Mouse (Mus musculus) c-Kit-positive CD71-positive TER-119-positive erythroid progenitor cells, embryonic 14.5 days (primary cell): ENCODE measurements around the gene Wnt10b.
"Not testable (repeated sequence)": the region's sequence is repeated elsewhere in the genome, so short reads cannot be mapped to it uniquely, and the experiment has no call there.

ENCODE experiments used
- DNase-seq: peaks from one replicate; pipeline ENCODE4 v3.0.0-alpha.2; 2013; ENCODE audit warnings: low spot score

Gene Wnt10b

DNA sequence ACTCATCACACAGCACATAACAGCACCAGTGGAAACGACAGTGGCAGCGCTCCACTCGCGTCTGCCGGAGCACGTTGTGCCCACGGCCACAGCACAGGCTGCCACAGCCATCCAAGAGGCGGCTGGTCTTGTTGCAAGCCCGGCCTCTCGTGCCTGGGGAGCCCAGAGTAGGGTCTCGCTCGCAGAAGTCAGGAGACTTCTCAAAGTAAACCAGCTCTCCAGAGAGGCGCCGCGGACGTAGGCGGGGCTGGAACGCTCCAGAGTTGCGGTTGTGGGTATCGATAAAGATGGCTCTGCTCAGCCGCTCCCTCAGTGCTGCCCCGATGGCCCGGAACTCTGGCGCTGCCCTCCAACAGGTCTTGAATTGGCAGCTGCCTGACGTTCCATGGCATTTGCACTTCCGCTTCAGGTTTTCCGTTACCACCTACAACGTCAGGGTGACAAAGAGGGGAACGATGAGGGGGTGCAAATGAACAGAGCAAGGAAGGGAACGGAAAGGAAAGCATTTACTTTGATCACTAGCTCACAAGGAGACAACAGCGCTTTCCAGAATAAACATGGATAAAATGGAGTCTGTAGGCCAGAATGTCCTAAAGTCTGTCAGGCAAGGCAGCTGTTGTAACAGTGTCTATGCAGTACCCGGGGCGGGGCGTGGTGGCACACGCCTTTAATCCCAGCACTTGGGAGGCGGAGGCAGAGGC is 5.3 kb downstream of the Wnt10b start:
- DNase-seq = no peak

DNA sequence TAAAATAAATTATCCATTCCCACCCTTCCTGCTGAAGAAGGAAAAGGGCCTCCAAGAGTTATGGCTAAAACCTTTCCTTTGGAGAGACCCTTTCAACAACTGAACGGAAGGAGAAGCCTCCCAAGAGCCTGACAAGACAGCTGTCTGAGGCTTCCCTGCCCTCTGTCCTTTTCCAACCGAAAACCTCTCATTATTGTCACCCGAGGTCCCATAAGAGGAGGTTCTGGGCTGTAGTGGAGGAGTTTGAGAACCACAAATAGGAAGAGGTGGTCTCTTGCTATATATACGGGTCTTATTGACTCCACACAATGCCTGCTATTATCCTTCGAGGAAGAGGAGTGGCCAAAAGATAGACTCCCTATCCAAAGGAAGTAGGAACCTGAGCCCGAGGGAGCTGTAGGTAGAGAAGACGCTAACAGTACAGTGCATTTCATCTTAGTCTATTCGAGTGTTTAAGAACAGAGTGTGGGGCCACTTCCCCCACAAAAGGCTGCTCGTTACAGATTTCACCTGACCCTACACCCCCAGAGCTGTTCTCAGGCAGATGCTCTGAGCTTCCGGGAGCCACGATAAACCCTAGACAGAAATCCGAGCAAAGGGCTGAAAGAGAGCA is 6.0 kb downstream of the Wnt10b start:
- no peak for DNase-seq

DNA sequence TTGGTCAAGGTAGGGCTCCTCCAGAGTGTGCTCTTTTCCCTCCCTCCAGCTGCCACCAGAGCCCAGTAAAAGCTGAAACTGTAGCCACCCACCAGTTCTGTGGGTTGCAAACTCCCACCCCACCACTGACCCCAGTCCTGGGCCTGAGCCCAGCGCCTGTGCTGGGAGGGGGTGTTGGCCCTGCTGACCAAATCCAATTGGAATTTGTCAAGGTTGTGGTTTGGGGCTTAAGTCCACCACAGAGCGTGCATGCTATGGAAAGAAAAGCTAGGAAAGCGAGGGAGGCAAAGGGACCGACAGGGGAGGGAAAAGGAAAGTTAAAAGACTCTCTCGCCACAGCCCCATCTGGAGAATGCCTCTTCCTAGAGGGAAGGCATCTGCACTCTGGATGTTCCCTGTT is 9.7 kb downstream of the Wnt10b start:
- DNase-seq = no peak

DNA sequence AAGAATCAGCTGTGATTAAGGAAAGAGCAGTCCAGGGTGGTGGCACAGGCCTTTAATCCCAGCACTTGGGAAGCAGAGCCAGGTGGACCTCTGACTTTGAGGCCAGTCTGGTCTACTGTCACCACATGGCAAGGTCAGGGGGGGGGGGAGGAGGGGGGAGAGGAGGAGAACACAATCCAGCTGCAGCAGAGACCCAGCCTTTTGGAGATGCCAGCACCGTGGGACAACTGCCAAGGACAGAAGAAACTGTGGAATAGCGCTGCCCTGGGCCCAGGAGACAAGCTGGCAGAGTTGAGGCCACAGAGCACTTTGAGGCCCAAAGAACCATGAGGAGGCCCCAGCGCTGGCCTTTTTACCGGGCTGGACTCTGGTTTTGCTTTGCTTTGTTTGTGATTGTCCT is 12.0 kb downstream of the Wnt10b start:
- no peak for DNase-seq

DNA sequence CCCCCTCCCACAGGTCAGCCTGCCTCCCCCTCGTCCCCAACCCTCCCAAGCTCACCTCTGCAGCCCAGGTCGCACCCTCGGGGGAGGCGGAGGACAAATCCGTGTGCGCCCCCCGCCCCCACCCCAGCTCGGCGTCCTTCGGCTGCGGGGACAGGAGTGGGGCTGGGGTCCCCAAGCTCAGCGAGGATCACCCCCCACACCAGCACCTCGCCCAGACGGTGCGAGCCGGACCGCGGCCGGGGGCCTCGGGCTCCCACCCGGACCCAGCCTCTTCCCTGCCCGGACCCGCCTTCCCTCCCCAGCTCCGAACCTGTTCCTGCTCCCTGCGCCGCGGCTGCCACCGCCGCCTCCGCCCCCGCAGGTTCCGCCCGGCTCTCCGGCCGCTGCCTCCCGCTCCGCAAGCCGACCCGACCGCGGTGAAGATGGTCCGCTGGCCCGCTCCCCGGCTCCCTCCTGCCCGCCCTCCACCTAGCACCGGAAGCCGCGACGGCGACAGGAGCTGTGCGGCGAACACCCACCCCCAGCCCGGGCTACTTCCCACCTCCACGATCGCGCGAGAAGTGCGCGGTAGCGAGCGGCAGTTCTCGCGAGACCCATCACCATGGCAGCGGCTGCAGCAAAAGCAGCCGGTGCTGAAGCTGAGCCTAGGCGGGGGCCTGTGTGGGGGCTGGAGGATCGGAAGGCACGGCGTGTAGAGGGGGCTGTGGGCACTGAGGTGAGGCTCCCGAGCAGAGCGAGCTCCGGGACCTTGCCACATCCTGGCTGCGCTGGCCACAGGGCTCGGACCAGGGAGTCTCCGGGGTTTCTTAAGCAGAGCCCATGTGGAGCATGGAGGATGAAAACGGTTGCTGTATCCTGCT is 15.1 kb downstream of the Wnt10b start, which contains the start of gene Arf3:
Gene Arf3 (minus strand): TSS at position 545 of the 860 bp plus-strand sequence.
- peak; percentile 86 for DNase-seq

DNA sequence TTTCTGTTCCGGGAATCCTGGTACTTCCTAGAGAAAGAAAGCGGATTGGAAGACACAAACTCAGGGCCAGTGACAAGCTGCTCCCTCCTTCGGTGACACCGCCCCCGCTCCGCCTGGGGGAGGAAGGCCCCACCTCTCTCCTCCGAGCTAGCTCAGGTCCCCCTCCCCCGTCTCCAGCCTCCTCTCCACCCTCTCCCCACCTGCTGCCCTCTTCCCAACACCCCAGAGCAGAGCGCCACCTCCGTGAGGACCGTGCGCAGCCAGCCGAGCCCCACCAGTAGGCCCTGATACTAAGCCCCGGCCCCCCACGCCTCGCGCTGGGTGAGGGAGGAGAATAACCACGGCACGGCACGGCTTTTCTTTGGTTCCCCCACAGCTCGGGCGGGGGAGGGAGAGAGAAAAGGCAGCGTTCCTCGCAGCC is 15.7 kb downstream of the Wnt10b start:
- DNase-seq = peak; percentile 40

DNA sequence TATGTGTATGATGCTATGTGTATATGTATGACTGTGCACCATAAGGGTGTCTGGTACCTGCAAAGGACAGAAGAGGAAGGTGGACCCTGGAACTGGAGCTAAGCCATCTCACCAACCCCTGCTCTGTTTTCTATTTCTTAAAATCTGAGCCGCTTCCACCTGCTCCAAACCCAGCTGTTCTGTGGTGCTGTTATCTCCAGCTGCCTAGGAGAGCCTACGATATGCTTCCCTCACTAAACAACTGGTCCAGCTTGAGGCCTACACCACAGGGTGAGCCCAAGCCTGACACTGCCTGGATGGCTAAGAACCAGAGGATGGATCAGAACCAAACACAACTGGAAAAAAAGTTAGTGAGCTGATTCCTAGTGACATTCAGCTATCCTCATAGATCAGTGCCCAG is 23.8 kb downstream of the Wnt10b start:
- DNase-seq = no peak

DNA sequence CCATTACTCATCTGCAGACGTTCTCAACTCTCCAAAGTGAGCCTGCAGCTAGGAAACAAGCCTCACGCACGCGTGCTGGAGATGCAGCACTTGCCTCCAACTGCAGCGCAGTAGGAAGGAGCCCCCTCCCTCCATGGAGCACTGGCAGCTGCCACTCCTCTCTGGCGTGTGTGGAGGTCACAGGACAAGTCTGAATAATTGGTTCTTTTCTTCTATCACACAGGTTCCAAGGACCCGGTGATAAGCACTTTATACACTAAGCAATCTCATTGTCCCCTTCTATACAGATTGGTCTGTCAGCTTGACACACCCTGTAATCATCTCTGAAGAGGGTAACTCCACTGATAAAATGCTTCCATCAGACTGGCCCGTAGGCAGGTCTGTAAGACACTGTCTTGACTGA is 24.9 kb downstream of the Wnt10b start:
- no peak for DNase-seq

DNA sequence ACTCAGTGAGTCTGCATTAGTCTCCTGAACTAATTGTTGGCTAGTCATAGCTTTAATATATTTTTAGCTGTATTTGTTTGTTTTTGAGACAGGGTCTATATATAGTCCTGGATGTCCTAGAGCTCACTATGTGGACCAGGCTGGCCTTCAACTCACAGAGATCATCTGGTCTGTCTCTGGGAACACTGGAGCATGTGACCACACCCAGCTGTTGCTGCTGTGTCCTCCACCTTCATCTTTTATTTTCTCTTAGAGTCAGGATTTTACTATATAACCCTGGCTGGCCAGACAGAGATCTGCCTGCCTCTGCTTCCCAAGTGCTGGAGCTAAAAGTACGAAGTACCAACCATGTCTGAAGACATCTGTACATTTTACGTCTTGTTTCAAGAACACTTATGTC is 28.9 kb downstream of the Wnt10b start:
- no peak for DNase-seq

DNA sequence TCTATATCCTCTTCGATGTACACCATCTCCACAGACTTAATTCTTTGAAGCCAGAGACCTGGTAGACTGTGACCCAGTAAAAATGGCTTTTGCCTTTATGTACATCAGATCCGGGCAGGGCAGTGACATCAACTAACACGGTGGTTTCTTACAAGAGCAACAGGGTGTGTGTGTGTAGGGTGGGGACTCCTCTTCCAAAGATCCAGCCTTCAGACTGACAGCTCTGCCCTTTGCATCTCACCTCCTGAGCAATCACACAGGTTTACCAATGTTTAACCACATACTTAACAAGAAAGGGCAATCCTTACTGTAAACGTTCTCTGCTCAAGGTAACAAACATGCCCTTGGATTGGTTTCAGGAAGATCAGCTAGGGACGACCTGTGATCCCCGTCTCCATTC is 30.7 kb downstream of the Wnt10b start:
- DNase-seq = no peak

DNA sequence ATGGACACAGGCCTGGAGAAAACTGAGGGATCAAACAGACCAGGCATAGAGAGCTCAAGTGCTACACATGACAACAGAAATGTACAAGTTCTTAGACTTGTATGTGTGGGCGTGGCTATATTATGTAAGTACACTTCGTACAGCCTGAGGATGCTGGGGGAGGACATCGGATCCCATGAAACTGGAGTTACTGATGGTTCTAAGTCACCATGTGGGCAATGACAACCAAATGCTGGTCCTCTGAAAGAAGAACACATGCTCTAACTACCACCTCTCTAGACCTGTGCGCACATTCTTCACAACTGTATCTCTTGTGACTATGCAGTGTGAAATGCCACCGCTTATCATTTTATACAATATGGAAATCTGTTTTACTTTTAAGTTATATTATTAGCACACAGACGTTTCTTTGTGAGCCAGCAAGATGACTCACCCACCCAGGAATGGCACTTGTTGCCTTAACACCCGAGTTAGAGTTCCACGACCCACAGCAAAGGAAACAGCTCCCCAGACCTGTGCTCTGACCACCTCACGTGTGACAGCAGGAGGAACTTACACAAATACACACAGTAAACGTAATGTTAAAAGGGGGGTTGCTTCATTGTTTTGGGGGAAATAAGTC is 31.5 kb downstream of the Wnt10b start:
- DNase-seq = no peak

DNA sequence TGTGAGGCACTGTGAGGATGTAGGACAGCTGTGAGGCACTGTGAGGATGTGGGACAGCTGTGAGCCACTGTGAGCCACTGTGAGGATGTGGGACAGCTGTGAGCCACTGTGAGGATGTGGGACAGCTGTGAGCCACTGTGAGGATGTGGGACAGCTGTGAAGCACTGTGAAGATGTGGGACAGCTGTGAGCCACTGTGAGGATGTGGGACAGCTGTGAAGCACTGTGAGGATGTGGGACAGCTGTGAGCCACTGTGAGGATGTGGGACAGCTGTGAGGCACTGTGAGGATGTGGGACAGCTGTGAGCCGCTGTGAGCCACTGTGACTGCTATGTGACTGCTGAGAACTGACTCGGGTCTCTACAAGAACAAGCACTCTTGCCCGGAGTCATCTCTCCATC is 34.1 kb downstream of the Wnt10b start:
- not testable (repeated sequence) for DNase-seq

DNA sequence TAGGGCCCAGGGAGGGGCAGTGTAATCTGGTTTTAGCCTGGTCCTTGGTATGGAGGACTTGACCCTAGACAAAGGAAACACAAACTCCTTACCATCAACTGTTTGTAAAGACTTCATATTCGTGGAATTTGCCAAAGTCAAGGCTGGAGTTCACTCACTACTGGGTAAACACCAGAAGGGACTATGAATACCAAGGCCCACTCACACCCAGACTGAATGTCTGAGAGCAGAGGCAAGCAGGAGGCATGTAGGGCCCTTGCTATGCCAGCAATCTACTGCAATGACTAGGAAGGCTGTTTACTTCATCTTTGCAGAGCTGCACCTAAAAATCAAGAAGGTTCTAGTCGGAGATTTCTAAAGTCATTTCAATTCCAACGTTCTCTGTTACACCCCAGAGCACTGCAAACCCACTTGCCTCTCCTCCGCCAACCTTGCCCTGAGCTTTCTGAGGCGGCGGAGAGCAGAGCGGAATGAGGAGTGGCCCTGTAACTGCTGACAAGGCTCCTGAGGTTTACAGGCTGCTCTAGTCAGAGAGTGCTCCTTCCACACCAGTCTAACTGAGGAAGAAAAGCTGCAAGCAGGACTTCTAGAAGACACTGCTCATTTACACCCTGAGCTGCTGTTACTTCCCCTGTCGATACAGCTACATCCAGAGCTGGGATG is 35.1 kb downstream of the Wnt10b start:
- DNase-seq = no peak

DNA sequence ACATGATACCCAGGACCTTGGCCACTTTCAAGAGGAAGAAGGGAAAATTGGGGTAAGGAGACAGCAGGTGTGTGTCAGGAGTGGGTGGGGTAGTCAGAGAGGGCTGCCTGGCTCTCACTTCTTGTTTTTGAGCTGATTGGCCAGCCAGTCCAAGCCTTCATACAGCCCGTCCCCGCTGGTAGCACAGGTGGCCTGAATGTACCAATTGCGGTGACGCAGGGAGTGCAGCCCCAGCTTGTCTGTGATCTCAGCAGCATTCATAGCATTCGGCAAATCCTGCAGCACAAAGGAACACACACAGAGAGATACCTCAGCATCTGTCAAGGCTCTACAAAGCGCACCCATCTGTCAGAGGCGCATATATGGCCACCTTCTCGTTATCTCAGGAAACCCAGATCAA is 37.7 kb downstream of the Wnt10b start:
- no peak for DNase-seq

DNA sequence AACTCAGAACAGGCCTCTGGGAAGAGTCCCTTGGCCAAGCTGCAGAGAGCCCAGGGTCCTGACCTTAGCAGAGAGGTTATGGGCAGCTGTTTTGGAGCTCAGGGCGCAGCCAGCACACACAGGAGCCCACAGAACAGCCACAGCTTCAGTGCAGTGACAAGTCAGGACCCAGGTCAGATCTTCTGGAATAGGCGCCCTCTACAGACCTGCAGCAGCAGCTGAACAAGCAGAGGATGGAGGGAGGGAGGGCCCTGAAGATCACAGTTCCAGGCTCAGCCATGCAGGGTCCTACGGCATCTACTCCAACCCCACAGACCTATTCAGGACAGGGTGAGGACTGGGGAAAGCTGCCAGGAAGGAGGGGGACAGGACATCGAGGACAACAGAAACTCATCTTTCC is 39.2 kb downstream of the Wnt10b start:
- DNase-seq = no peak

DNA sequence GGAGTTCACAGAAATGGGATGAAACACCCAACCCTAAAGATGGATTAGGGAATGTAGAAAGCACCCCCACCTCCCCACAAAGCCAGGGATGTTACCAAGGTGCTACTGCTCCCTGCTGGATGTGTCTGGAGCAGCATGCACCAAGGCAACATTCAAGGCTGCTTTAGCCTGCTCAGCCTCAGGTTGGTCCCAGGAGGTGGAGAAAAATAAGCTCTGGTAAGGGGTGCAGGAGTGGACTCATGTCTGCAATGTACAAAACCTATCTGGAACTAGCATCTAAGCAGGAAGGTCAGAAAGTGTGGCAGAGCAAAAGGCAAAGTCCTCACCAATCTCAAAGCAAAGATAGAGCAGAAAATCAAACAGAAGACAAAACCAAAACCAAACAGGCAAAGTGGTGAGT is 40.1 kb downstream of the Wnt10b start:
- no peak for DNase-seq

DNA sequence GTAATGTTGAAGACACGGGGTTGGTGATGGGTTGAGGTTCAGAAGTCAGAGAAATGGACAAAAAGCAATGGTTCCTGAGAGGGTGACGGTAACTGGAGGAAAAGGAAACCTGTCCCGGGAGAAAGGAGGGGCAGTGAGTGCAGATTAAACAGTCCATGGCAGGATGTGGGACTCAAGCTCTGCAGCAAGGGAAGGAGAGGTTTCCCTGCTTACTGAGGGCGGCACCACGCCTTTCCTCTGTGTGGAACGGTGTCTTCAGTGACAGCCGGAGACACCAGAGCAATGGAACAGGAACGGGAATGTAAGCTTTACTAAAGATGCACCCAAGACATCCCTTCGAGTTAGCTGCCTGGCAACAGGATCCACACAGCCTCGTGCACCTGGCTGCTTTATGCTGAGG is 41.4 kb downstream of the Wnt10b start:
- no peak for DNase-seq

DNA sequence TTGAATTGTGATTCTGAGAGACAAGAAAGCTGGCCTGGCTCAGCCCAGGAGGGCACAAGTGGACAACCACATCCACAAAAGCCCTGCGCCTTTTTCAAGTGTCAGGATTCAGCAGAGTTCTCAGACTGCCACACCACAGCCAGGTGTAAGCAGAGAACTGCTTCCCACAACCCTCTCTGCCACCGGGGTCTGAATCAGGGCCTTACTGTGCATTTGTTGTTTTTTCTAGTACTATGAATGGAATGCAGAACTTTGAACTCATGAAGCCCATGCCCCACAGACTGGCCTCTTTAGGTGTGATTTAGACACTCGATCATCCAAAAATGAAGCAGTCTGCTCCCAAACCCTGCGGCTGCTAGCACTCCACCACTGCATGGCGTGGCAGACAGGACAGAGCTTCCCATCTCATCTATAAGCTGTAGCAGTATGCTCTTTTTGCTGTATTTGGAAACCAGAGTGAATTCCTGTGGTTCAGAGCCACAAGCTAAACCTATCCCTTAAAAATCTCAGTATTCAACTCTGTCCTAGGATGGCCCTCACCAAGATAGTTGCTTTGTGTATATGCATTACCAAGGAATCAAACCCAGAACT is 43.9 kb downstream of the Wnt10b start:
- no peak for DNase-seq

DNA sequence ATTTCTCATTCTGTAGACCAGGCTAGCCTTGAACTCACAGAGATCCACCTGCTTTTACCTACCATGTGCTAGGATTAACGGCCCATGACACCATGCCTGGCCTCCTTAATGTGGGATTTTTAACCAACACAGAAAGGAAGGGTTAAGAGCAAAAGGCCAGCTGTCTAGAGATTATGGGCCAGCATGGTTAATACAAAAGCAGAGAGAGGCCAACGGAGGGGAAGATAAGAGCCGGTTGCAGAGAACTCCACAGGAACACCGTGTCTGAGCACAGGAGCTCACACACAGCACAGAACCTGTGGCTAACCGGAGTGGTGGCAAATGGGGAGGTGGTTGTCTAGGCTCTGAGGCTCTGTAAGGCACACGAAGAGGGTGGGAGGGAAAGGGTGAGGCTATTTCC is 44.6 kb downstream of the Wnt10b start:
- no peak for DNase-seq

DNA sequence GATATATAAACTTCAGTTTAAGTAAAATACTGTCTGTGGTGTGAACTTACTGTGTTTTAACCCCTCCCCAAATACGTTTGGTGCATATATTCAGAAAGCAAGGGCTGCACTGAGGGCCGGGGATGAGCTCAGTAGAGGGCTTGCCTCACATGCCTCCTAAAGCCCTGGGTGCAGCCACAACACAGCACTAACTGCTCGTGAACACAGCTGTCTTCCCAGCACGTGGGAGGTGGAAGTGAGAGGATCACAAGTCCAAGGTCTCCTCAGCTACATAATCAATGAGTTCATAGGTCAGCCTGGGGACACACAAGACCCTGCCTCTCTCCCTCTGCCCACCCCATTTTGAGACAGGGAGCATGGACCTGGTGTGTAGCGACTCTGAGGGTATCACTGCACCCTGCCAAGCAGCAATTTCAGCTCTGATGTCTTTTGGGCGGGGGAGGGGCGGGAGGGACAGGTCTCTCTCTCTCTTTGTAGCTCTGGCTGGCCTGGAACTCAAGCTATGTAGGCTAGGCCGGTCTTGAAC is 45.9 kb downstream of the Wnt10b start:
- no peak for DNase-seq

DNA sequence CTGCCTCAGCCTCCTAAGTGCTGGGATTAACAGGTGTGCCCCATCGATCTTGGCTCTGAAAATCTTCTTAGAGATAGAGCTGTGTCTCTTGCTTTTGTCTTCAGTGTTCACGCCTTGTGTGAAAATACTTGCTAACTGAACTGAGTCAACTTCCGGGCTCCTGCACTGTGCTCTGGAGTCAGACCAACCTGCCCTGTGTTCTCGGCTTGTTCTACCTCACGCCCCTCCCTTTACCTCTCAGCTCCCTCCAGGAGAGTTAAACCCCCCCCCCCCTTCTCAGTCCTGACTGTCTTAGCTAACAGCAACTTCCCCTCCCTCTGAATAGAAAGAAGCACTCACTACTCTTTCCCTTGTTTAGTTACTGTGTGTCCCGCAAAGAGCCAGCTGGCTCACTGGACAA is 47.2 kb downstream of the Wnt10b start:
- no peak for DNase-seq
